Mouse (Mus musculus): ENCODE data around the gene Fam149a. TPM values are rescaled to one million over a fixed set of nuclear protein-coding genes. Genes with fewer than 3 reads are reported as not detected.
A peak's percentile ranks its signal among the peaks of the same experiment; 100 is the strongest.
"Not testable (repeated sequence)": the region's sequence is repeated elsewhere in the genome, so short reads cannot be mapped to it uniquely, and the experiment has no call there.

The Fam149a gene
- polyA plus RNA-seq, 1 experiment, result 1.6 TPM

- Histone ChIP-seq H3K4me1 (replicated peaks; ENCODE audit: control insufficient read depth, insufficient read depth, low read length) (no peaks in the 10 kb centered on the region), H3K27ac (ENCODE audit: control insufficient read depth, insufficient read depth, low read length) (no peak overlapping the region), H3K4me3 (ENCODE audit: control insufficient read depth, insufficient read depth, low read length) (no peak overlapping the region), H3K27me3 (ENCODE audit: control insufficient read depth, insufficient read depth, low read length) (no peaks in the 10 kb centered on the region), H3K36me3 (ENCODE audit: control insufficient read depth, insufficient read depth, low read length) (no peaks in the 10 kb centered on the region)
- no peak for TF ChIP-seq POLR2A (IDR thresholded peaks at IDR 0.05; ENCODE audit: control insufficient read depth, extremely low read depth, insufficient read depth, low read length, poor library complexity)
- no peak for TF ChIP-seq CTCF (IDR thresholded peaks at IDR 0.05; ENCODE audit: borderline replicate concordance, control insufficient read depth, extremely low read depth, insufficient read depth, low read length, poor library complexity)
- DNase-seq, result no peak
- WGBS, result 94% methylated on average over 12 of the region's 12 CpGs
Measured at GRCm38 (mm10) chr8:45341630-45342628, 40.2 kb downstream of the Fam149a start.

GRCm38 (mm10) chr8:45333493-45333892 lies 48.6 kb downstream of the Fam149a start:
- no peak for TF ChIP-seq CTCF (IDR thresholded peaks at IDR 0.05; ENCODE audit: borderline replicate concordance, control insufficient read depth, extremely low read depth, insufficient read depth, low read length, poor library complexity)
- TF ChIP-seq POLR2A (IDR thresholded peaks at IDR 0.05; ENCODE audit: control insufficient read depth, extremely low read depth, insufficient read depth, low read length, poor library complexity), result no peak
- WGBS, result 11% methylated on average over 8 of the region's 8 CpGs
- peak overlapping the region; percentile 18; the same call in 1 of the 2 replicates for H3K27ac ChIP-seq (ENCODE audit: control insufficient read depth, insufficient read depth, low read length)

GRCm38 (mm10) chr8:45332685-45333409 lies 49.2 kb downstream of the Fam149a start, which contains the start of gene Cyp4v3:
TSS of gene Cyp4v3 (minus strand) at chr8:45333216.
- Histone ChIP-seq H3K4me3 (ENCODE audit: control insufficient read depth, insufficient read depth, low read length) (peak within 1 kb of the TSS; percentile 51), H3K27ac (ENCODE audit: control insufficient read depth, insufficient read depth, low read length) (peak within 1 kb of the TSS; percentile 18; the same call in 1 of the 2 replicates), H3K4me1 (replicated peaks; ENCODE audit: control insufficient read depth, insufficient read depth, low read length) (peaks cover 10% of the 10 kb centered on the region), H3K27me3 (ENCODE audit: control insufficient read depth, insufficient read depth, low read length) (no peaks in the 10 kb centered on the region), H3K36me3 (ENCODE audit: control insufficient read depth, insufficient read depth, low read length) (no peaks in the 10 kb centered on the region)
- 1% methylated on average over 44 of the region's 44 CpGs for WGBS
- TF ChIP-seq POLR2A (IDR thresholded peaks at IDR 0.05; ENCODE audit: control insufficient read depth, extremely low read depth, insufficient read depth, low read length, poor library complexity), result no peak
- TF ChIP-seq CTCF (IDR thresholded peaks at IDR 0.05; ENCODE audit: borderline replicate concordance, control insufficient read depth, extremely low read depth, insufficient read depth, low read length, poor library complexity), result no peak
- DNase-seq, result peak; percentile 64

More at GRCm38 (mm10) chr8:45333493-45333892, 48.6 kb downstream of the Fam149a start:
- Histone ChIP-seq H3K4me3 (ENCODE audit: control insufficient read depth, insufficient read depth, low read length) (peak overlapping the region; percentile 51), H3K36me3 (ENCODE audit: control insufficient read depth, insufficient read depth, low read length) (no peaks in the 10 kb centered on the region), H3K27me3 (ENCODE audit: control insufficient read depth, insufficient read depth, low read length) (no peaks in the 10 kb centered on the region), H3K4me1 (replicated peaks; ENCODE audit: control insufficient read depth, insufficient read depth, low read length) (peaks cover 10% of the 10 kb centered on the region)
- peak; percentile 3 for DNase-seq

- Histone ChIP-seq H3K4me1 (replicated peaks; ENCODE audit: control insufficient read depth, insufficient read depth, low read length) (peaks cover 10% of the 10 kb centered on the region), H3K27ac (ENCODE audit: control insufficient read depth, insufficient read depth, low read length) (no peak overlapping the region), H3K27me3 (ENCODE audit: control insufficient read depth, insufficient read depth, low read length) (no peaks in the 10 kb centered on the region), H3K36me3 (ENCODE audit: control insufficient read depth, insufficient read depth, low read length) (no peaks in the 10 kb centered on the region), H3K4me3 (ENCODE audit: control insufficient read depth, insufficient read depth, low read length) (no peak overlapping the region)
- 46% methylated on average over 3 of the region's 3 CpGs for WGBS
- TF ChIP-seq POLR2A (IDR thresholded peaks at IDR 0.05; ENCODE audit: control insufficient read depth, extremely low read depth, insufficient read depth, low read length, poor library complexity) (no peak), CTCF (IDR thresholded peaks at IDR 0.05; ENCODE audit: borderline replicate concordance, control insufficient read depth, extremely low read depth, insufficient read depth, low read length, poor library complexity) (no peak)
- DNase-seq, result no peak
Measured at GRCm38 (mm10) chr8:45330856-45331255, 51.2 kb downstream of the Fam149a start.

- no peak for TF ChIP-seq CTCF (IDR thresholded peaks at IDR 0.05; ENCODE audit: borderline replicate concordance, control insufficient read depth, extremely low read depth, insufficient read depth, low read length, poor library complexity)
- TF ChIP-seq POLR2A (IDR thresholded peaks at IDR 0.05; ENCODE audit: control insufficient read depth, extremely low read depth, insufficient read depth, low read length, poor library complexity), result no peak
- Histone ChIP-seq H3K4me3 (ENCODE audit: control insufficient read depth, insufficient read depth, low read length) (no peak overlapping the region), H3K27me3 (ENCODE audit: control insufficient read depth, insufficient read depth, low read length) (no peaks in the 10 kb centered on the region), H3K36me3 (ENCODE audit: control insufficient read depth, insufficient read depth, low read length) (no peaks in the 10 kb centered on the region), H3K27ac (ENCODE audit: control insufficient read depth, insufficient read depth, low read length) (no peak overlapping the region), H3K4me1 (replicated peaks; ENCODE audit: control insufficient read depth, insufficient read depth, low read length) (peaks cover 10% of the 10 kb centered on the region)
- WGBS, result 95% methylated on average over 6 of the region's 6 CpGs
- no peak for DNase-seq
Measured at GRCm38 (mm10) chr8:45329206-45329980, 52.7 kb downstream of the Fam149a start.

GRCm38 (mm10) chr8:45327076-45327475 lies 55.0 kb downstream of the Fam149a start:
- DNase-seq; H3K27ac ChIP-seq (ENCODE audit: control insufficient read depth, insufficient read depth, low read length); H3K27me3 ChIP-seq (ENCODE audit: control insufficient read depth, insufficient read depth, low read length): not testable (repeated sequence)

More at GRCm38 (mm10) chr8:45327076-45327475, 55.0 kb downstream of the Fam149a start:
- H3K36me3 ChIP-seq (ENCODE audit: control insufficient read depth, insufficient read depth, low read length); H3K4me1 ChIP-seq (replicated peaks; ENCODE audit: control insufficient read depth, insufficient read depth, low read length); H3K4me3 ChIP-seq (ENCODE audit: control insufficient read depth, insufficient read depth, low read length): not testable (repeated sequence)
